Mouse (Mus musculus) CH12.LX (cell line): Measurements from ENCODE around the gene Sema3a. TPM values are rescaled to one million over a fixed set of nuclear protein-coding genes. Genes with fewer than 3 reads are reported as not detected.

ENCODE experiments used
- DNase-seq: peaks from one replicate; pipeline ENCODE4 v3.0.0-alpha.2; 2013; ENCODE audit errors: extremely low read depth
- H3K27ac ChIP-seq: 2 replicates; pipeline ENCODE4 v1.5.1; 2012; ENCODE audit warnings: low read depth, mild to moderate bottlenecking, control low read depth, moderate library complexity; ENCODE audit not compliant: insufficient read depth
- H3K27me3 ChIP-seq: replicated peaks from 2 replicates; pipeline ENCODE3; 2012; ENCODE audit warnings: inconsistent platforms
- H3K36me3 ChIP-seq, 2 experiments: replicated peaks in 1 of 2; 2 replicates each; pipeline versions ENCODE3 to v1.6.1; 2012; ENCODE audit warnings: inconsistent platforms in 1 of 2, low read length in 1 of 2, mild to moderate bottlenecking in 1 of 2, mixed read lengths in 1 of 2, moderate library complexity in 1 of 2; ENCODE audit not compliant: control insufficient read depth in 1 of 2, insufficient read depth in 1 of 2
- H3K4me1 ChIP-seq, 2 experiments: 2 replicates each; pipeline ENCODE4 v1.6.1; 2012; ENCODE audit warnings: inconsistent platforms in 1 of 2, moderate library complexity in 1 of 2; ENCODE audit not compliant: insufficient read depth in 2 of 2, control insufficient read depth in 1 of 2
- H3K4me2 ChIP-seq: 2 replicates; pipeline ENCODE4 v1.6.1; 2012; ENCODE audit warnings: low read depth, mild to moderate bottlenecking, control low read depth; ENCODE audit not compliant: poor library complexity, insufficient read depth, severe bottlenecking
- H3K4me3 ChIP-seq, 3 experiments: fragments of 150-350 bp in 1 of 3; sonication (generic) in 1 of 3; replicated peaks in 1 of 3; 2 replicates each; pipeline versions ENCODE3 to v1.5.1; 2011 to 2012; ENCODE audit warnings: low read depth in 2 of 3, low read length in 2 of 3, mild to moderate bottlenecking in 2 of 3, moderate library complexity in 2 of 3, control low read depth in 1 of 3, improper control_type of control experiment in 1 of 3, inconsistent platforms in 1 of 3, mixed read lengths in 1 of 3; ENCODE audit not compliant: poor library complexity in 1 of 3
- H3K79me2 ChIP-seq: replicated peaks from 2 replicates; pipeline ENCODE4 v1.6.1; 2012; ENCODE audit warnings: mild to moderate bottlenecking, moderate library complexity; ENCODE audit not compliant: control insufficient read depth, poor library complexity, insufficient read depth, severe bottlenecking; ENCODE audit errors: extremely low read depth
- H3K9ac ChIP-seq: 2 replicates; pipeline ENCODE4 v1.6.1; 2012; ENCODE audit warnings: low read depth, mild to moderate bottlenecking, control low read depth, moderate library complexity; ENCODE audit not compliant: insufficient read depth
- H3K9me3 ChIP-seq: replicated peaks from 2 replicates; pipeline ENCODE3; 2012; ENCODE audit warnings: low read length, inconsistent platforms, mixed read lengths
- CHD1 ChIP-seq: IDR thresholded peaks from 2 replicates; pipeline ENCODE4 v1.6.1; 2012; ENCODE audit warnings: low read depth, low read length, improper control_type of control experiment, inconsistent platforms
- CTCF ChIP-seq, 2 experiments: IDR thresholded peaks in 1 of 2; conservative IDR thresholded peaks in 1 of 2; 2 replicates each; pipeline ENCODE4 v1.5.1; 2011 to 2012; ENCODE audit warnings: low read depth in 2 of 2, low read length in 2 of 2, improper control_type of control experiment in 1 of 2, inconsistent platforms in 1 of 2, mild to moderate bottlenecking in 1 of 2, moderate library complexity in 1 of 2
- E2F4 ChIP-seq: IDR thresholded peaks from 2 replicates; pipeline ENCODE4 v1.6.1; 2011; ENCODE audit warnings: low read depth, low read length, improper control_type of control experiment; ENCODE audit not compliant: insufficient replicate concordance
- ELF1 ChIP-seq: IDR thresholded peaks from 2 replicates; pipeline ENCODE4 v1.6.1; 2014; ENCODE audit warnings: low read depth, mild to moderate bottlenecking, inconsistent platforms, low read length, improper control_type of control experiment
- EP300 ChIP-seq: IDR thresholded peaks from 2 replicates; pipeline ENCODE4 v1.6.1; 2011; ENCODE audit warnings: low read length, improper control_type of control experiment
- GABPA ChIP-seq: IDR thresholded peaks from 2 replicates; pipeline ENCODE4 v1.6.1; 2012; ENCODE audit warnings: low read depth, low read length, improper control_type of control experiment, inconsistent platforms; ENCODE audit not compliant: insufficient replicate concordance
- HCFC1 ChIP-seq: IDR thresholded peaks from 2 replicates; pipeline ENCODE4 v1.6.1; 2012; ENCODE audit warnings: low read depth, mild to moderate bottlenecking, inconsistent platforms, low read length, improper control_type of control experiment
- IRF4 ChIP-seq: IDR thresholded peaks from 2 replicates; pipeline ENCODE4 v1.6.1; 2014; ENCODE audit warnings: low read depth, mild to moderate bottlenecking, inconsistent platforms, low read length, improper control_type of control experiment
- JUN ChIP-seq: IDR thresholded peaks from 2 replicates; pipeline ENCODE4 v1.6.1; 2011; ENCODE audit warnings: low read depth, mild to moderate bottlenecking, low read length, improper control_type of control experiment, moderate library complexity; ENCODE audit not compliant: insufficient read depth
- JUND ChIP-seq: conservative IDR thresholded peaks from 2 replicates; pipeline ENCODE4 v1.6.1; 2011; ENCODE audit warnings: low read depth, low read length, improper control_type of control experiment
- MAFK ChIP-seq: IDR thresholded peaks from 2 replicates; pipeline ENCODE4 v1.6.1; 2011; ENCODE audit warnings: low read length, improper control_type of control experiment; ENCODE audit not compliant: insufficient replicate concordance
- MAZ ChIP-seq: IDR thresholded peaks from 2 replicates; pipeline ENCODE4 v1.6.1; 2012; ENCODE audit warnings: low read depth, mild to moderate bottlenecking, inconsistent platforms, low read length, improper control_type of control experiment, moderate library complexity
- POLR2AphosphoS2 ChIP-seq: IDR thresholded peaks from 2 replicates; pipeline ENCODE4 v1.6.1; 2011; ENCODE audit warnings: low read depth, low read length, improper control_type of control experiment
- RAD21 ChIP-seq: IDR thresholded peaks from 2 replicates; pipeline ENCODE4 v1.6.1; 2011; ENCODE audit warnings: low read depth, mild to moderate bottlenecking, low read length, improper control_type of control experiment, moderate library complexity
- SIN3A ChIP-seq: IDR thresholded peaks from 2 replicates; pipeline ENCODE4 v1.6.1; 2012; ENCODE audit warnings: low read length, improper control_type of control experiment, inconsistent platforms
- ZKSCAN1 ChIP-seq: IDR thresholded peaks from 2 replicates; pipeline ENCODE4 v1.6.1; 2012; ENCODE audit warnings: low read depth, inconsistent platforms, low read length, improper control_type of control experiment, borderline replicate concordance
- ZNF384 ChIP-seq: IDR thresholded peaks from 2 replicates; pipeline ENCODE4 v1.6.1; 2012; ENCODE audit warnings: low read depth, low read length, improper control_type of control experiment, inconsistent platforms
- dilution Hi-C: fragments of 300-500 bp; cut with MboI; formaldehyde crosslinking; loops from 2 replicates; pipeline ENCODE4 v1.14.3; 2020; ENCODE audit warnings: low sequenced_read_pairs; ENCODE audit not compliant: extremely low pct_unique_long_range_greater_than_20kb, extremely low pct_ligation_motif_present
- in situ Hi-C: fragments of 300-500 bp; cut with MboI; formaldehyde crosslinking; loops from 3 replicates; pipeline ENCODE4 v1.14.3; 2019; ENCODE audit warnings: low sequenced_read_pairs, low pct_ligation_motif_present, low pct_unique_long_range_greater_than_20kb, mixed read lengths
- polyA plus RNA-seq: library from polyadenylated mRNA; unstranded; fragments of >175 nt; gene quantifications from 2 replicates; pipeline ENCODE4 v1.2.1, GENCODE M21; 2012; ENCODE audit warnings: low read depth; ENCODE audit not compliant: insufficient read length
- total RNA-seq, 2 experiments: library from RNA; depleted of rRNA; stranded (reverse); fragments of 300-350 nt in 1 of 2; fragments of >200 nt in 1 of 2; gene quantifications; 2 replicates each; pipeline ENCODE4 v1.2.3; 2012 to 2014

Sema3a gene
- total and polyA plus RNA-seq, 3 experiments: not detected

GRCm38 (mm10) chr5:13505839-13506499, 380.8 kb downstream of the Sema3a start:
- Histone ChIP-seq H3K27ac (no peak overlapping the region), H3K9me3 (peaks cover 4% of the 10 kb centered on the region), H3K4me2 (no peak overlapping the region), H3K27me3 (no peaks in the 10 kb centered on the region), H3K4me1 (no peaks in the 10 kb centered on the region), H3K9ac (no peak overlapping the region), H3K79me2 (no peaks in the 10 kb centered on the region), H3K4me3 (no peak overlapping the region), H3K36me3 (no peaks in the 10 kb centered on the region)
- in situ Hi-C loops: no loop called here
- dilution Hi-C loops: no loop called here
- TF ChIP-seq SIN3A (no peak), CHD1 (no peak), POLR2AphosphoS2 (no peak), ZNF384 (no peak), JUND (no peak), HCFC1 (no peak), IRF4 (no peak), E2F4 (no peak), ELF1 (no peak), CTCF (conservative IDR thresholded peaks at IDR 0.05 in 1 of 2, IDR thresholded peaks at IDR 0.05 in 1 of 2; ENCODE audit: low read depth in 2 of 2, low read length in 2 of 2) (no peak), JUN (no peak)
- no peak for DNase-seq

GRCm38 (mm10) chr5:13509163-13509562, 383.9 kb downstream of the Sema3a start:
- Histone ChIP-seq H3K4me3 (no peak overlapping the region), H3K36me3 (no peaks in the 10 kb centered on the region), H3K9ac (no peak overlapping the region), H3K4me1 (no peaks in the 10 kb centered on the region), H3K9me3 (peaks cover 12% of the 10 kb centered on the region), H3K4me2 (no peak overlapping the region), H3K27ac (no peak overlapping the region), H3K79me2 (no peaks in the 10 kb centered on the region), H3K27me3 (no peaks in the 10 kb centered on the region)
- in situ Hi-C loops: no loop called here
- TF ChIP-seq POLR2AphosphoS2: no peak
- no peak for TF ChIP-seq RAD21
- no peak for TF ChIP-seq EP300
- no peak for TF ChIP-seq ELF1
- no peak for TF ChIP-seq CTCF (conservative IDR thresholded peaks at IDR 0.05 in 1 of 2, IDR thresholded peaks at IDR 0.05 in 1 of 2; ENCODE audit: low read depth in 2 of 2, low read length in 2 of 2)
- TF ChIP-seq GABPA: no peak
- no peak for TF ChIP-seq MAFK
- TF ChIP-seq JUND: no peak
- no peak for TF ChIP-seq ZKSCAN1
- no peak for TF ChIP-seq MAZ
- no peak for DNase-seq
- dilution Hi-C loops: no loop called here
